Mouse (Mus musculus): ENCODE measurements around the gene Rgs10. TPM values are rescaled to one million over a fixed set of nuclear protein-coding genes. Genes with fewer than 3 reads are reported as not detected.
"Not testable (repeated sequence)": the region's sequence is repeated elsewhere in the genome, so short reads cannot be mapped to it uniquely, and the experiment has no call there.

The Rgs10 gene
- polyA plus RNA-seq, 1 experiment from 2014 or later = 14.0 TPM

DNA sequence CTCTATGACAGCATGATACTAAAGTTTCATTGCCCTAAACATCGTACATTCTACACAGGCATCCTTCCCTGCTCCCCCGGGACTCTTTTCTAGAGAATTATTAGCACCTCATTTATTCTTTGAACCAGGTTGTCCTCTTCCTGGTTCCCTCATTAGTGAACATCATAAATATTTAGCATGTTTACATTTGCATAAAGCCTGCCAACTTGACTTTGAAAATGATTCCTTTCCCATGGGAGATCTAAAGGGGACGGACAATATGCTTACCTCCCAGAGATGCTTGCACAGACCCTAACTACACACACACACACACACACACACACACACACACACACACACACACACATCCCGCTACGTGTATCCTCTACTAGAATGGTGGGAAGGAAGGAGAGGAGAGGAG lies 67.4 kb downstream of the Rgs10 start:
- no peak overlapping the region for H3K9ac ChIP-seq
- no peak overlapping the region for H3K27ac ChIP-seq
- no peaks in the 10 kb centered on the region for H3K4me1 ChIP-seq
- H3K27me3 ChIP-seq = no peaks in the 10 kb centered on the region
- ATAC-seq (ENCODE audit: insufficient number of reproducible peaks, insufficient read depth, low FRiP score, low TSS enrichment) = no peak
- WGBS = 86% methylated on average over 3 of the region's 5 CpGs
- H3K4me3 ChIP-seq = no peak overlapping the region
- H3K4me2 ChIP-seq (replicated peaks) = no peak overlapping the region
- no peaks in the 10 kb centered on the region for H3K36me3 ChIP-seq
- no peaks in the 10 kb centered on the region for H3K9me3 ChIP-seq

DNA sequence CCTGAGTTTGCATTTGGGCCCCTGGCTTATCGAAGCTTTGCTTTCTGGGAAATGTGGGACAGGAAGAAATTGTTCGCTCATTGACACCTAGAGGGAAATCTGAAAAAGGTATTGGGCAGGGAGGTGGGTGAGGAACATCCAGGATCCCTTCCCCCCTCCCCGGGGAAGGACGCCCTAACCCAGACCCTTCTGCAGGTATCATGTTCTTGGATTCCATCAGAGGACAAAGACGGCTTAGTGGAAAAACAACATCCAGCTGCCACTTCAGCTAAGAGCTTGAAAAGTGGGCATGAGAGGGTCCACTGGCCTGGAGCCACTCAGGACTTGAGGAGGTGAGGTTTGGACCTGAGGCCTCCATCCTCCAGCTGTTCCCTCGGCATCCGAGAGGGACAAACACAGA lies 68.2 kb downstream of the Rgs10 start:
- WGBS = 79% methylated on average over 7 of the region's 7 CpGs
- no peaks in the 10 kb centered on the region for H3K9me3 ChIP-seq
- H3K4me2 ChIP-seq (replicated peaks) = no peak overlapping the region
- H3K4me1 ChIP-seq = 0 out of 2 replicates have a peak, but pooled peaks cover 3% of the 10 kb centered on the region
- H3K4me3 ChIP-seq = no peak overlapping the region
- no peak overlapping the region for H3K27ac ChIP-seq
- no peaks in the 10 kb centered on the region for H3K27me3 ChIP-seq
- no peak for ATAC-seq (ENCODE audit: insufficient number of reproducible peaks, insufficient read depth, low FRiP score, low TSS enrichment)
- no peak overlapping the region for H3K9ac ChIP-seq
- no peaks in the 10 kb centered on the region for H3K36me3 ChIP-seq

DNA sequence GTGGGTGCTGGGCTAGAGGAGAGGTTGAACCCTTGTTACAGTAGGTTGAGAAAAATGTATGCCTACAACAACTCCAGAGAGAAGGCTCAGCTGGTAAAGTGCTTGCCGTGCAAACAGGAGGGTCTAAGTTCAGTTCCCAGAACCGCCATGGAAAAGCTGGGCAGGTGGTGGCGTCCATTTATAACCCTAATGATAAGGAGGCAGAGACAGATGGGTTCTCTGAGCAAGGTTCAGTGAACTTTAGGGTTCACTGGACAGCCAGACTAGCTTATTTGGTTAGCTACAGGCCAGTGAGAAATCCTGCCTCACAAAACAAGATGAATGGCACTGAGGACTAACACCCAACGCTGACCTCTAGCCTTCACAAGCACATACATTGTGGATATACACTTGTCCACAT lies 68.8 kb downstream of the Rgs10 start:
- Histone ChIP-seq H3K27me3 (no peaks in the 10 kb centered on the region), H3K4me3 (no peak overlapping the region), H3K36me3 (no peaks in the 10 kb centered on the region), H3K9me3 (no peaks in the 10 kb centered on the region), H3K27ac (no peak overlapping the region), H3K4me2 (replicated peaks) (no peak overlapping the region), H3K4me1 (0 out of 2 replicates have a peak, but pooled peaks cover 3% of the 10 kb centered on the region), H3K9ac (no peak overlapping the region)
- 92% methylated on average over 4 of the region's 4 CpGs for WGBS
- no peak for ATAC-seq (ENCODE audit: insufficient number of reproducible peaks, insufficient read depth, low FRiP score, low TSS enrichment)

DNA sequence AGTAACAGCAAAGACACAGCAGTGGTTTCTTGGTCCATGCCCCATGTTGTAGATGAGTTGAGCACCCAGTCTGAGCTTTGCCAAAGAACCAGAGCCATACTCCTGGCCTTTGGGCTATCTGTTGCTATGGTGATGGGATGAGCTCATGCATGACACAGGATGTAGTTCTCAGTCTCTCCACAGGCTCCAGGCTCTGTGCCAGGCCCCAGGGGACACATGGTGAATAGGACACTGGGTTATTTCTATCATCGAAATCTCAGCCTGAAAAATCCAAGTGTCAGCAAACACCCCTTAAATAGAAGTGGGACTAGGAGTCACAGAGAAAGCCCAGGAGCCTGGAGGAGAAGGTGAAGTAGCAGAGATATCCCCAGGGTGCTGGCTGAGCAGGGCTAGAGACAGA lies 70.0 kb downstream of the Rgs10 start:
- WGBS = 32% methylated on average over 1 of the region's 1 CpGs
- no peak overlapping the region for H3K27ac ChIP-seq
- 0 out of 2 replicates have a peak, but pooled peaks cover 3% of the 10 kb centered on the region for H3K4me1 ChIP-seq
- H3K4me3 ChIP-seq = no peak overlapping the region
- no peaks in the 10 kb centered on the region for H3K27me3 ChIP-seq
- no peaks in the 10 kb centered on the region for H3K9me3 ChIP-seq
- H3K36me3 ChIP-seq = no peaks in the 10 kb centered on the region
- no peak overlapping the region for H3K4me2 ChIP-seq (replicated peaks)
- no peak overlapping the region for H3K9ac ChIP-seq
- ATAC-seq (ENCODE audit: insufficient number of reproducible peaks, insufficient read depth, low FRiP score, low TSS enrichment) = no peak

DNA sequence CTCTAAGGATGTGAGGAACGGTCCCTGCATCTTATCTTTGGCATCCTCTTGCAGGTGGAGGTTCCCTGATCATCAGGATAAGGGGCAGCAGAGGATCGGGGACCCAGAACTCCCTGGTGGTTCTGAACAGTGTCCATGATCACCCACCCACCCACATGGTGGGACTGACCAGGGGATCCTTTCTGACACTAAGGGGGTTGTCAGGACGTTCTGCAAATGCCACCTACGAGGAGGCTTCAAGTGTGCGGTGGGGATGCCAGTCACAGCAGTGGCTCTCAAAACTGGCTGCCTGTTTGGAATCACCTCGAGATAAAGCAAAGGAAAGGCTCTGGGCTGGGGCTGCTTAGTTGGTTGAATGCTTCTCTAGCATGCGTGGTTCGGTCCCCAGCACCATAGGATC lies 71.6 kb downstream of the Rgs10 start:
- no peak overlapping the region for H3K9ac ChIP-seq
- no peaks in the 10 kb centered on the region for H3K36me3 ChIP-seq
- no peaks in the 10 kb centered on the region for H3K9me3 ChIP-seq
- no peak for ATAC-seq (ENCODE audit: insufficient number of reproducible peaks, insufficient read depth, low FRiP score, low TSS enrichment)
- no peaks in the 10 kb centered on the region for H3K27me3 ChIP-seq
- H3K4me1 ChIP-seq = 0 out of 2 replicates have a peak, but pooled peaks cover 3% of the 10 kb centered on the region
- H3K27ac ChIP-seq = no peak overlapping the region
- no peak overlapping the region for H3K4me3 ChIP-seq
- 77% methylated on average over 8 of the region's 8 CpGs for WGBS
- no peak overlapping the region for H3K4me2 ChIP-seq (replicated peaks)

DNA sequence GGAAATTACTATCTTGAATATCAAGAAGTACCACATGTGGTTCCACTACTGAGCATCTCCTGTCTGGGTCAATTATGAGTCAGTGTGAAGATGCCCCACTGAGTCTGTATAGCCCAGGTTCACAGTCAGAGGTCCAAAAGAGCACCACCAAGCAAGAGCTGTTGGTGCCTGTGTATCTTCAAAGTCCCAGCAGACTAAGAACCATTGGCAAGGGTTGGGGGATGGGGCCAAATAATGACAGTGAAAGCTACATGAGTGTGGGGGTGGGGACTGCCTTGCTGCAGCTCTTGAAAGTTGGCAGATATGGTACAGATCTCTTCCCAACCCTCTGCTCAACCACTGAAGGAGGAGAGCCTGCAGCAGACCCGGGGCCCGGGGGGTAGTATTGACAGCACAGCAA lies 72.0 kb downstream of the Rgs10 start:
- Histone ChIP-seq H3K4me1 (0 out of 2 replicates have a peak, but pooled peaks cover 3% of the 10 kb centered on the region), H3K9me3 (no peaks in the 10 kb centered on the region), H3K36me3 (no peaks in the 10 kb centered on the region), H3K27ac (no peak overlapping the region), H3K27me3 (no peaks in the 10 kb centered on the region), H3K4me2 (replicated peaks) (no peak overlapping the region), H3K9ac (no peak overlapping the region), H3K4me3 (no peak overlapping the region)
- ATAC-seq (ENCODE audit: insufficient number of reproducible peaks, insufficient read depth, low FRiP score, low TSS enrichment) = no peak
- 60% methylated on average over 2 of the region's 2 CpGs for WGBS

DNA sequence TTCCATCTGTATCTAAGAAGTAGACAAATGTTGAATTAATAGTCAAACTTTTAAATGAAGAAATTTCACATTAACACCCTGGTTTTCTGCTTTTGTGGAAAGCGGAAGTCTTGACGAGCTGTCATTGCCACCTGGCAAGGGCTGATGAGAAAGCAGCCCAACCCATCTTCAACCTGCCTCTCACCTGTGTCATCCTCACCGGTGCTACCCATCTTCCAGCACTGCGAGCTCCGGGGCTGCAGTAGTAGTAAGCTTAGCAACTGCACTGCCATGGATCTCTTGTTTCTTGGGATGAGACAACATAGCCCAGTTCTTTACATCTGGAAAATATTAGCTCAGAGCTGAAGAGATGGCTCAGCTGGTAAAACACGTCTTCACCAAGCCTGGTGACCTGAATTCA lies 72.9 kb downstream of the Rgs10 start:
- no peaks in the 10 kb centered on the region for H3K9me3 ChIP-seq
- H3K4me3 ChIP-seq = no peak overlapping the region
- H3K27ac ChIP-seq = no peak overlapping the region
- ATAC-seq (ENCODE audit: insufficient number of reproducible peaks, insufficient read depth, low FRiP score, low TSS enrichment) = no peak
- no peaks in the 10 kb centered on the region for H3K27me3 ChIP-seq
- no peak overlapping the region for H3K4me2 ChIP-seq (replicated peaks)
- H3K36me3 ChIP-seq = no peaks in the 10 kb centered on the region
- WGBS = 69% methylated on average over 6 of the region's 6 CpGs
- no peak overlapping the region for H3K9ac ChIP-seq
- H3K4me1 ChIP-seq = 0 out of 2 replicates have a peak, but pooled peaks cover 3% of the 10 kb centered on the region

DNA sequence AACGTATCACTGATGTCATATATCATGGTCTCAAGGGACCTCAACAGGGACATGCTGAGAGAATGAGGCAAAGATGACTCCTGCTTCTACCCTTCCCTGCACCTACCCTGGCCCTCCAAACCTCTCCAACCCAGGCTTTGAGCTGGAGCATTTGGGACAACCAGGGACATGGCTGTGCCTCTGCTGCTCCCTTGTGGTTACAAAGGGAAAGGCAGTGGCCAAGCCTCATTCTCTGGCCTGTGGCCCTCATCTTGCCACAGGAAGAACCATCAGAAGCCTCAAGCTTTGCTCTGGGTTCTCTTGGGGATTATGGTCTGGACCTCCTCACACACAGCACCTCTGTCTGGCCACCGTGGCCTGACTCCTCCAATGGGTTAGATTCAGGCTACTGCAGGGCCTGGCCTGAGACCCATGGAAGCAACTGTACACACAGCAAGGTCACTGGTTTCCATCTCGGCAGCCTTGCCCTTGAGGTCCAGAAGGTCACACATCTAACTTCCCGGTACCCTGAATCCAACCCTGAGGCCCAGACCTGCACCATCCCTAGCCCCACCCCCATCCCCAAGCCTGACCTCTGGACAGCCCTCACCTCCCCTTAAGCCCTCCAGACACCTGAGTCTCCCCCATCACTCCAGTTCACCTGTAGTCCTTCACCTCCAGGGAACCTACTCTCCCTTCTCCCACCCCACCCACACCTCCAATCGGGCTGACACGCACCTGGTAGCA lies 73.5 kb downstream of the Rgs10 start:
- H3K9ac ChIP-seq = no peak overlapping the region
- 59% methylated on average over 6 of the region's 6 CpGs for WGBS
- H3K36me3 ChIP-seq = no peaks in the 10 kb centered on the region
- H3K27ac ChIP-seq = no peak overlapping the region
- no peaks in the 10 kb centered on the region for H3K9me3 ChIP-seq
- no peak overlapping the region for H3K4me2 ChIP-seq (replicated peaks)
- H3K4me3 ChIP-seq = no peak overlapping the region
- 0 out of 2 replicates have a peak, but pooled peaks cover 3% of the 10 kb centered on the region for H3K4me1 ChIP-seq
- ATAC-seq (ENCODE audit: insufficient number of reproducible peaks, insufficient read depth, low FRiP score, low TSS enrichment) = 0 out of 2 replicates have a peak, but pooled peaks have one; percentile 25
- H3K27me3 ChIP-seq = no peaks in the 10 kb centered on the region

DNA sequence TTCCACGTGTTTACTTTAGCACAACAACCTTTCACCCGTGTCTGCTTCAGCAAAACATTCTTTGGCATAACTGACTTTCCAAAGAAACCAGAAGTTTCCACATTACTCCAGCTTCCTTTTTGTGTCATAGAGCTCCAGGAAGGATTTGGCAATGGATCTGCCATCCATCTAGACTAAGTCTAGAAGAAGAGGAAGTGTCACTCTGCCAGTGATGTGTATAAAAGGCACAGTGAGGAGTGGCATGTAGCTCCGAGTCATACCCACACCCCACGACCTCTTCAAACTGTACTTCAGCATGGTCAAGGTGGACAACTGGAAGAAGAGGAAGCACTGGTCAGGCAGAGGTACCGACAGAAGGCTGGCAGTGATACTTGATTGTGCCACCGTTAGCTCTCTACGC lies 74.1 kb downstream of the Rgs10 start:
- Histone ChIP-seq H3K4me3 (no peak overlapping the region), H3K27ac (no peak overlapping the region), H3K9ac (no peak overlapping the region), H3K9me3 (no peaks in the 10 kb centered on the region), H3K36me3 (no peaks in the 10 kb centered on the region), H3K4me2 (replicated peaks) (no peak overlapping the region), H3K27me3 (no peaks in the 10 kb centered on the region), H3K4me1 (0 out of 2 replicates have a peak, but pooled peaks cover 3% of the 10 kb centered on the region)
- no peak for ATAC-seq (ENCODE audit: insufficient number of reproducible peaks, insufficient read depth, low FRiP score, low TSS enrichment)
- WGBS = 84% methylated on average over 7 of the region's 7 CpGs

DNA sequence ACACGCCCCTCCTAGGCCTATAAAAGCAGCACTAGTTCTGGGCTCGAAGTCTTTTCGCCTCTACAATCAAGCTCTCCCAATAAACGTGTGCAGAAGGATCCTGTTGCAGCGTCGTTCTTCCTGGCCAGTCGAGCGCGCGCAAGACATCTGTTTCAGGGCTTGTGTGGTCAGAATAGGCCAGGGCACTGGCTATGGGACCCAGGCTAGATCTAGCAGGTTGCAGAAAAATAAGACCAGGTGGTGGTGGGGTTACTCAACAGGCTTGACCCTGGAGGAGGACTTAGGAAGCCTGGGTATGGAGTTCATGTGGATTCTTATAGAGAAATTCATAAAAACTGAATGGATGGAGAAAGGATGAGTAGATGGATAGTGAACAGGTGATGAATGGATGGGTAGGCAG lies 75.9 kb downstream of the Rgs10 start:
- not testable (repeated sequence) for H3K4me2 ChIP-seq (replicated peaks); H3K27me3 ChIP-seq; H3K9ac ChIP-seq; ATAC-seq (ENCODE audit: insufficient number of reproducible peaks, insufficient read depth, low FRiP score, low TSS enrichment); H3K4me3 ChIP-seq; H3K36me3 ChIP-seq; H3K9me3 ChIP-seq; H3K27ac ChIP-seq; H3K4me1 ChIP-seq
- 91% methylated on average over 9 of the region's 10 CpGs for WGBS

DNA sequence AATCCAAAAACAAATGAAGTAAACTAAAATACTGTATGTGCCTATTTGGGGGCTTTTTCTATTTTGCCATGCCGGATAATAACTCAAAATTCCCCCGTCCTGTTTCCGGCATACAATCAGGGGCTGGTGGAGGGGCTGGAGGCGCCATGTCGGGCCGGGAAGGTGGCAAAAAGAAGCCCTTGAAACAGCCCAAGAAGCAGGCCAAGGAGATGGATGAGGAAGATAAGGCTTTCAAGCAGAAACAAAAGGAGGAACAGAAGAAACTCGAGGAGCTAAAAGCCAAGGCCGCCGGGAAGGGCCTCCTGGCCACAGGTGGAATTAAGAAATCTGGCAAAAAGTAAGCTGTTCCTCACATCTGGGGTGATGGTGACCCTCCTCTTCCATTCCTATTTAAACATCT lies 78.2 kb downstream of the Rgs10 start:
- H3K4me2 ChIP-seq (replicated peaks); ATAC-seq (ENCODE audit: insufficient number of reproducible peaks, insufficient read depth, low FRiP score, low TSS enrichment); H3K27me3 ChIP-seq; H3K36me3 ChIP-seq; H3K4me3 ChIP-seq; H3K9ac ChIP-seq; H3K27ac ChIP-seq; H3K9me3 ChIP-seq; H3K4me1 ChIP-seq: not testable (repeated sequence)
- WGBS = 71% methylated on average over 9 of the region's 9 CpGs

DNA sequence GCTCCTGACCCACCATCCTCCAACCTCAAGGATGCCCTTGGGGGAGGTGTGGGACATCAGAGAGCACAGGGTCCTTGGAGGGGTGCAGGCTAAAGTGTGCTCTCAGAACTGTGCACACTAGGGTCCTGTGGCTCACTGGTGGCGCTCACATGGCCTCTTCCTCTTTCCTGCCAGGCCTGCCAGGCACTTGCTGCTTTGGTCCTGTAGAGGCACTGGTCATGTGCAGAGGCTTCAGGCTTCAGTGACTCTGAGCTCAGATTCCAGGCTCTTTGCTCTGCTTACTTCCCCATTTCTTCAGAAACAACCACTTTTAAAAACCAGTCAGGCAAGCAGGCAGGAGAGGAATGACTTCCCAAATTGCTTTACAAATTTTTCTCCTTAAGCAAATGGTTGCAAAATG lies 85.7 kb downstream of the Rgs10 start:
- no peak overlapping the region for H3K9ac ChIP-seq
- no peaks in the 10 kb centered on the region for H3K27me3 ChIP-seq
- H3K9me3 ChIP-seq = no peaks in the 10 kb centered on the region
- no peak overlapping the region for H3K4me2 ChIP-seq (replicated peaks)
- WGBS = 71% methylated on average over 1 of the region's 1 CpGs
- H3K36me3 ChIP-seq = no peaks in the 10 kb centered on the region
- H3K4me3 ChIP-seq = no peak overlapping the region
- no peak for ATAC-seq (ENCODE audit: insufficient number of reproducible peaks, insufficient read depth, low FRiP score, low TSS enrichment)
- H3K27ac ChIP-seq = no peak overlapping the region
- H3K4me1 ChIP-seq = no peaks in the 10 kb centered on the region
